Mouse (Mus musculus) embryonic facial prominence, embryonic 14.5 days (tissue): ENCODE measurements around the gene Alox5ap. TPM values are rescaled to one million over a fixed set of nuclear protein-coding genes. Genes with fewer than 3 reads are reported as not detected.
A peak's percentile ranks its signal among the peaks of the same experiment; 100 is the strongest.

Experiments
- ATAC-seq: fragments of 200-750 bp; cut with Nextera tagmentation; 2 replicates; pipeline ENCODE4 v1.8.0; 2017; ENCODE audit warnings: low read depth, moderate number of reproducible peaks, moderate TSS enrichment
- DNase-seq: peaks from one replicate; pipeline ENCODE4 v3.0.0-alpha.2; 2015; ENCODE audit warnings: low spot score
- H3K27ac ChIP-seq: fragments of 300-500 bp; sonication (generic); replicated peaks from 2 replicates; pipeline ENCODE4 v1.5.1; 2014; ENCODE audit warnings: low read depth, mild to moderate bottlenecking, low read length, moderate library complexity
- H3K27me3 ChIP-seq: fragments of 300-500 bp; sonication (generic); replicated peaks from 2 replicates; pipeline ENCODE4 v1.6.1; 2014; ENCODE audit warnings: low read length; ENCODE audit not compliant: control insufficient read depth, insufficient read depth
- H3K36me3 ChIP-seq: fragments of 300-500 bp; sonication (generic); 2 replicates; pipeline ENCODE4 v1.6.1; 2014; ENCODE audit warnings: low read length, mixed read lengths; ENCODE audit not compliant: control insufficient read depth, insufficient read depth
- H3K4me1 ChIP-seq: fragments of 300-500 bp; sonication (generic); 2 replicates; pipeline ENCODE4 v1.6.1; 2014; ENCODE audit warnings: antibody characterized with exemption, low read length; ENCODE audit not compliant: control insufficient read depth, insufficient read depth
- H3K4me2 ChIP-seq: fragments of 300-500 bp; sonication (generic); 2 replicates; pipeline ENCODE4 v1.6.1; 2014; ENCODE audit warnings: low read depth, mild to moderate bottlenecking, low read length, moderate library complexity, mixed read lengths
- H3K4me3 ChIP-seq: fragments of 300-500 bp; sonication (generic); 2 replicates; pipeline ENCODE4 v1.5.1; 2014; ENCODE audit warnings: low read depth, mild to moderate bottlenecking, low read length
- H3K9ac ChIP-seq: fragments of 300-500 bp; sonication (generic); 2 replicates; pipeline ENCODE4 v1.6.1; 2014; ENCODE audit warnings: low read depth, mild to moderate bottlenecking, low read length, moderate library complexity, mixed read lengths
- H3K9me3 ChIP-seq: fragments of 300-500 bp; sonication (generic); 2 replicates; pipeline ENCODE4 v1.6.1; 2016; ENCODE audit warnings: low read length; ENCODE audit not compliant: control insufficient read depth
- WGBS: fragments of 180-500 bp; shearing (Covaris S2); extraction: QIAGEN DNeasy Blood & Tissue Kit; methylation state at CpG from one replicate; pipeline ENCODE4 v1.1.7; 2014; 5-methylcytosine and 5-hydroxymethylcytosine counted together
- polyA plus RNA-seq: library from polyadenylated mRNA; unstranded; fragments of >200 nt; fragmentation: Nextera tagmentation; extraction: Ambion mirVana; gene quantifications from 2 replicates; pipeline ENCODE4 v1.2.1, GENCODE M21; 2014

Alox5ap gene
- 15.9 and 17.4 TPM in 2 replicates for polyA plus RNA-seq

- no peak for DNase-seq
- H3K4me1 ChIP-seq: no peaks in the 10 kb centered on the region
- no peak within 1 kb of the TSS for H3K4me3 ChIP-seq
- no peak for ATAC-seq
- 0 out of 2 replicates have a peak, but pooled peaks cover 3% of the 10 kb centered on the region for H3K9me3 ChIP-seq
- H3K36me3 ChIP-seq: no peaks in the 10 kb centered on the region
- 33% methylated on average over 4 of the region's 4 CpGs for WGBS
- H3K27me3 ChIP-seq: no peaks in the 10 kb centered on the region
- H3K27ac ChIP-seq: no peak within 1 kb of the TSS
- no peak within 1 kb of the TSS for H3K9ac ChIP-seq
- no peak within 1 kb of the TSS for H3K4me2 ChIP-seq
Measured at GRCm38 (mm10) chr5:149264405-149264804, at the start of gene Alox5ap. Alox5ap (plus strand) TSS chr5:149264767.

- Histone ChIP-seq H3K36me3 (peaks cover 73% of the 10 kb centered on the region), H3K27ac (no peak overlapping the region)
Measured at GRCm38 (mm10) chr5:149215540-149215939, 49.0 kb upstream of the Alox5ap start.

GRCm38 (mm10) chr5:149217524-149218357 lies 46.8 kb upstream of the Alox5ap start:
- H3K9ac ChIP-seq: no peak overlapping the region
- no peak overlapping the region for H3K4me2 ChIP-seq
- 0 out of 2 replicates have a peak, but pooled peaks cover 9% of the 10 kb centered on the region for H3K9me3 ChIP-seq
- DNase-seq: no peak
- no peak for ATAC-seq
- 89% methylated on average over 6 of the region's 6 CpGs for WGBS
- H3K27ac ChIP-seq: no peak overlapping the region
- H3K4me3 ChIP-seq: no peak overlapping the region
- no peaks in the 10 kb centered on the region for H3K4me1 ChIP-seq
- H3K27me3 ChIP-seq: no peaks in the 10 kb centered on the region
- H3K36me3 ChIP-seq: peaks cover 51% of the 10 kb centered on the region

More at GRCm38 (mm10) chr5:149215540-149215939, 49.0 kb upstream of the Alox5ap start:
- no peak for ATAC-seq
- H3K4me1 ChIP-seq: no peaks in the 10 kb centered on the region
- over 99% methylated on average over 7 of the region's 7 CpGs for WGBS
- H3K4me3 ChIP-seq: no peak overlapping the region
- no peak overlapping the region for H3K9ac ChIP-seq
- DNase-seq: no peak
- no peak overlapping the region for H3K4me2 ChIP-seq
- no peaks in the 10 kb centered on the region for H3K27me3 ChIP-seq
- H3K9me3 ChIP-seq: 0 out of 2 replicates have a peak, but pooled peaks cover 9% of the 10 kb centered on the region

GRCm38 (mm10) chr5:149219493-149219892 lies 45.1 kb upstream of the Alox5ap start:
- Histone ChIP-seq H3K27me3 (no peaks in the 10 kb centered on the region), H3K36me3 (peaks cover 33% of the 10 kb centered on the region), H3K9ac (no peak overlapping the region), H3K9me3 (0 out of 2 replicates have a peak, but pooled peaks cover 9% of the 10 kb centered on the region), H3K4me2 (no peak overlapping the region), H3K4me1 (peaks cover 6% of the 10 kb centered on the region), H3K4me3 (no peak overlapping the region), H3K27ac (no peak overlapping the region)
- ATAC-seq: no peak
- DNase-seq: no peak
- 84% methylated on average over 3 of the region's 3 CpGs for WGBS

- Histone ChIP-seq H3K27ac (no peak overlapping the region), H3K9ac (no peak overlapping the region), H3K4me2 (no peak overlapping the region), H3K4me1 (peaks cover 11% of the 10 kb centered on the region), H3K9me3 (0 out of 2 replicates have a peak, but pooled peaks cover 9% of the 10 kb centered on the region), H3K36me3 (peaks cover 14% of the 10 kb centered on the region), H3K27me3 (no peaks in the 10 kb centered on the region), H3K4me3 (no peak overlapping the region)
- WGBS: 96% methylated on average over 4 of the region's 4 CpGs
- DNase-seq (no peak), ATAC-seq (no peak)
Measured at GRCm38 (mm10) chr5:149221355-149221754, 43.2 kb upstream of the Alox5ap start.

- 11% methylated on average over 7 of the region's 7 CpGs for WGBS
- DNase-seq: peak; percentile 70
- Histone ChIP-seq H3K4me1 (peaks cover 11% of the 10 kb centered on the region), H3K9ac (no peak overlapping the region), H3K4me3 (no peak overlapping the region), H3K27ac (no peak overlapping the region; the same call in 1 of the 2 replicates), H3K27me3 (no peaks in the 10 kb centered on the region), H3K4me2 (peak overlapping the region; percentile 30), H3K9me3 (no peaks in the 10 kb centered on the region), H3K36me3 (no peaks in the 10 kb centered on the region)
- ATAC-seq: no peak
Measured at GRCm38 (mm10) chr5:149224666-149225065, 39.9 kb upstream of the Alox5ap start.

GRCm38 (mm10) chr5:149228700-149229618 lies 35.6 kb upstream of the Alox5ap start:
- H3K9me3 ChIP-seq: no peaks in the 10 kb centered on the region
- ATAC-seq (peak; percentile 100), DNase-seq (peak; percentile 97)
- no peaks in the 10 kb centered on the region for H3K27me3 ChIP-seq
- 3% methylated on average over 48 of the region's 55 CpGs for WGBS
- H3K27ac ChIP-seq: peak overlapping the region; percentile 92
- peak overlapping the region; percentile 56 for H3K4me3 ChIP-seq
- H3K4me1 ChIP-seq: peaks cover 10% of the 10 kb centered on the region
- H3K36me3 ChIP-seq: no peaks in the 10 kb centered on the region
- peak overlapping the region; percentile 72 for H3K9ac ChIP-seq
- peak overlapping the region; percentile 55 for H3K4me2 ChIP-seq

- DNase-seq: no peak
- peak overlapping the region; percentile 56 for H3K4me3 ChIP-seq
- no peaks in the 10 kb centered on the region for H3K9me3 ChIP-seq
- WGBS: 72% methylated on average over 18 of the region's 18 CpGs
- H3K27ac ChIP-seq: peak overlapping the region; percentile 92
- no peaks in the 10 kb centered on the region for H3K36me3 ChIP-seq
- peak overlapping the region; percentile 55 for H3K4me2 ChIP-seq
- H3K4me1 ChIP-seq: peaks cover 1% of the 10 kb centered on the region; the same call in 1 of the 2 replicates
- ATAC-seq: no peak
- no peaks in the 10 kb centered on the region for H3K27me3 ChIP-seq
- H3K9ac ChIP-seq: peak overlapping the region; percentile 72
Measured at GRCm38 (mm10) chr5:149229619-149230339, 34.8 kb upstream of the Alox5ap start.
